Mouse (Mus musculus): Measurements from ENCODE around the gene Cacna1e.

GRCm38 (mm10) chr1:154498821-154499220 lies 385.5 kb downstream of the Cacna1e start:
- TF ChIP-seq CTCF (conservative IDR thresholded peaks at IDR 0.05; ENCODE audit: low read length) (no peak), POU5F1 (IDR thresholded peaks at IDR 0.05; ENCODE audit: borderline replicate concordance, low read length) (no peak)
